Mouse (Mus musculus) bone marrow macrophage, adult 2 months (primary cell): ENCODE results near the gene Adora2a. TPM values are rescaled to one million over a fixed set of nuclear protein-coding genes. Genes with fewer than 3 reads are reported as not detected.

Experiments used
- H3K27ac ChIP-seq: 2 replicates; pipeline ENCODE4 v1.5.1; 2012; ENCODE audit warnings: low read depth, low read length; ENCODE audit not compliant: insufficient read depth
- H3K4me1 ChIP-seq: 2 replicates; pipeline ENCODE4 v1.6.1; 2012; ENCODE audit warnings: low read length; ENCODE audit not compliant: control insufficient read depth, insufficient read depth
- H3K4me3 ChIP-seq: 2 replicates; pipeline ENCODE4 v1.5.1; 2012; ENCODE audit warnings: mild to moderate bottlenecking, low read length, moderate library complexity; ENCODE audit not compliant: insufficient read depth
- CTCF ChIP-seq: IDR thresholded peaks from 2 replicates; pipeline ENCODE4 v1.5.1; 2012; ENCODE audit warnings: low read depth, mild to moderate bottlenecking, low read length, moderate library complexity
- POLR2A ChIP-seq: IDR thresholded peaks from 2 replicates; pipeline ENCODE4 v1.6.1; 2012; ENCODE audit warnings: mild to moderate bottlenecking, low read depth, low read length, borderline replicate concordance
- polyA plus RNA-seq: library from polyadenylated mRNA; stranded (reverse); fragments of >200 nt; gene quantifications from 2 replicates; pipeline ENCODE4 v1.2.4, GENCODE M21; 2012; ENCODE audit not compliant: missing spikeins, insufficient read depth, insufficient read length

Adora2a gene
- polyA plus RNA-seq, 1 experiment = 0.91 TPM

- Histone ChIP-seq H3K4me1 (peaks cover 25% of the 10 kb centered on the region), H3K4me3 (no peak overlapping the region), H3K27ac (no peak overlapping the region)
- TF ChIP-seq CTCF (no peak), POLR2A (no peak)
Observed at GRCm38 (mm10) chr10:75304413-75304812, 12.3 kb upstream of the Adora2a start.

GRCm38 (mm10) chr10:75307130-75307529 lies 9.5 kb upstream of the Adora2a start:
- TF ChIP-seq CTCF (no peak), POLR2A (no peak)
- no peak overlapping the region for H3K27ac ChIP-seq
- peaks cover 2% of the 10 kb centered on the region for H3K4me1 ChIP-seq
- no peak overlapping the region for H3K4me3 ChIP-seq

DNA sequence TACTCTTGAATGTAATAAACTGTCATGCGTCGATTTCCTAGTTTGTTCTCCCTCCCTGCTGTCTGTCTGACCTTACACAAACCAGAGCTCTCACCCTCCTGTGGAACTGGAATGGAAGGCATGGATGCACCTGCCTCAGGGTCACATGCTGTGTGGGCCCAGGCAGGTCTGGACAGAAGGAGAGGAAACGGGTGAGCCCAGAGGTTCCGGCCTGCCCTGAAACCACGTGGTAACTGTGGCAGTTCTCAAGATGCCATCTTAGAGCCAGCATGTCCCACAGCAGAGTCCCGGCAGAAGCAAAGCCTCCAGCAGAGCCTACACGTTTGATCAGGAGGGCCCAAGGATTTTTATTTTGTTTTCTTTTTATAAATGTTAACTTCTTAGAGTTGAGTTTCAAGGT lies 4.3 kb upstream of the Adora2a start:
- Histone ChIP-seq H3K4me1 (peaks cover 2% of the 10 kb centered on the region; the same call in 1 of the 2 replicates), H3K4me3 (no peak overlapping the region), H3K27ac (no peak overlapping the region)
- no peak for TF ChIP-seq POLR2A
- no peak for TF ChIP-seq CTCF

DNA sequence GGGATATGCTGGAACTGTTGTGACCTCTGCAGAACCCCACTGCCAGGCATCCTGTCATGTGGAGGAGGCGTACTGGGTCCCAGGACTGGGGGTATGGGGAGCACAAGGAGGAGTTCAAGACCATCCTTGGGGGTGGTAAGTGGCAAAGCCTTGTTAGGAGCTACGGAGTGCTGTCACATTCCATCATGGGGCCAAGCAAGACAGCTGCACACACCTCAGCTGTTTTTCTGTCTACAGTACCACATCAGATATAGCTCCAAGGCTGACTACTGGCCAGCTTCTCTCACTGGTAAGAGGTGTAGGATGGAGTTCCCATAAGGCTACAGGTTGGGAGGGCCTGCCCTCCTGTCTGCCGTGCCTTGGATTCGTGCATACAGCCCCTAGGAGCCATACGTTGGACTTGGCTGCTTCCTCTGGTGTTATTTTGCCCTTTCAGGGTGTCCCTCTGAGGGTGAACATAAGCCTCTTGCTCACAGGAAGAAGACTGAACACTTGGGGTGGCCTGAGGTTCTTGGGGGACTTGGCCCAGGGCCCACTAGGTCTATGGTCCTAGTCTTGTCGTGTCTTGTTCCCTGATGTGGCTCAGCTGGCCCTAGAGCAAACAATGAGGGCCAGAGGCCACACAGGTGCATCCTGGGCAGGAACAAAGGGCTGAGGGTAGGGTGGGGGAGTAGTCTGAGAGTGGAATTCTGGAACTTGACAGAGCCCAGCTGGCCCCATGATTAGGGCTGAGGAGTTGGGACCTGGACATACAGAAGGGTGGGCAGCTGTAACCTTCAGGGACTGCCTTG lies 2.3 kb upstream of the Adora2a start:
- TF ChIP-seq CTCF (no peak), POLR2A (no peak)
- Histone ChIP-seq H3K4me1 (peaks cover 3% of the 10 kb centered on the region; the same call in 1 of the 2 replicates), H3K4me3 (no peak overlapping the region)

DNA sequence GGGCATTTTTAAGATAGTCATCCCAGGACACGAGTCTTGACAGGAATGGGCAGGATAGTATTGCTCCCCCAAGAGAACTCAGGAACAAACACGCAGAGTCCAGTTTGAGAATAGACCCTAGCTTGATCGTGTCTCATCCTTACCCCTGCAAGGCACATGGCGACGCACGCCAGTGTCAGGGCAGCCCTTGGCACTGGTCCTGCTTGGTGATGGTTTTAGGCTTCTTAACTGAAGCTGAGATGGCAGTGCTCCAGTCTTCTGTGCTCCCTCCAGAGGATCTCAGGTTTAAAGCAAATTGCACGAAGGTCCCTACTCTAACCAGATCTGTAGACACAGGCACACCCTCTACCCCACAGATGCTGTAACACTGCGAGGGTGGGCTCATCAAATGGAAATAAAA lies 921 bp upstream of the Adora2a start:
- TF ChIP-seq POLR2A = no peak
- no peak for TF ChIP-seq CTCF
- Histone ChIP-seq H3K27ac (no peak overlapping the region), H3K4me3 (no peak overlapping the region)

More for the DNA sequence above, 2.3 kb upstream of the Adora2a start:
- no peak overlapping the region for H3K27ac ChIP-seq

DNA sequence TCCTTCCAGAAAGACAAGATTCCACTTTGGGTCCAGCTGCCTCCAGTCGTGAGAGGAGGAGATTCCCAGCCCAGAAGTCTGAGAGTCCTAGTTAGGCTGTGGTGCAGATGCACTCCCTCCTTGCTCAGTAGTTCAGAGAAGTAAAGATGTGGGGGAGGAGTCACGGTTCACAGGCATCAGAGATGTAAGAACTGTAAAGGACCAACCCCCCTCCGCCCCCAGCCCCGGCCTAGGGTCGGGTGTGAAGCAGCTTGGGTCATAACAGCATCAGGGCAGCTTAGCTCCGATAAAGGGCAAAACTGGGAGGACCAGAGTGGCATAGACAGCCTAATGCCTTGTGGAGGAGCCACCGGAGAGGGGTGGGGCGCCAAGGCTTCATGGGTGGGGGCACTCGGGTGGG lies 205 bp upstream of the Adora2a start:
- TF ChIP-seq CTCF (no peak), POLR2A (no peak)
- H3K4me3 ChIP-seq = peak overlapping the region; percentile 30; the same call in 1 of the 2 replicates
- peaks cover 3% of the 10 kb centered on the region; the same call in 1 of the 2 replicates for H3K4me1 ChIP-seq
- no peak overlapping the region for H3K27ac ChIP-seq

More for the DNA sequence above, 921 bp upstream of the Adora2a start:
- H3K4me1 ChIP-seq = peaks cover 3% of the 10 kb centered on the region; the same call in 1 of the 2 replicates

GRCm38 (mm10) chr10:75316908-75317761 lies 458 bp downstream of the Adora2a start:
- peaks cover 3% of the 10 kb centered on the region; the same call in 1 of the 2 replicates for H3K4me1 ChIP-seq
- peak overlapping the region; percentile 30 for H3K4me3 ChIP-seq
- no peak for TF ChIP-seq POLR2A
- TF ChIP-seq CTCF = peak; percentile 31
- H3K27ac ChIP-seq = no peak overlapping the region

DNA sequence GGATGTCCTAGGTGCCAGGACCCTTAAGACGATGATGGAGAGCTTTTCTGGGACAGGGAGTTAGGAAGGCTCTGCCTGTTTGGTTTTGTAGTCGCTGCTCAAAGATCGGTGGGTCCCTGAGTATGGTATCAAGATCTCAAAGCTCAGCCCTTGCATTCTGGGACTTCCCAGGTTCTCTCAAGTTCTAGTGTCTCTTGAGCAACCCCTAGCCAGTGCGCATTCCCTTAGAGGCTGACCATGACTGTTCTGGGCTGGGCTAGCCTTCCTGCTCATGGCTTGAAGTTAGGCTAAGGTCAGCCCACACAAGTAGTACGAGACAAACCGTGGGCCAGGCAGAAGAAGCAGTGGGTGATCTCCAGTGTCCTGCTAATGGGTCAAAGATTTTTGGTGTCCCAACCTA lies 1.5 kb downstream of the Adora2a start:
- no peak for TF ChIP-seq POLR2A
- no peak for TF ChIP-seq CTCF
- Histone ChIP-seq H3K4me1 (peaks cover 3% of the 10 kb centered on the region; the same call in 1 of the 2 replicates), H3K4me3 (no peak overlapping the region), H3K27ac (no peak overlapping the region)

DNA sequence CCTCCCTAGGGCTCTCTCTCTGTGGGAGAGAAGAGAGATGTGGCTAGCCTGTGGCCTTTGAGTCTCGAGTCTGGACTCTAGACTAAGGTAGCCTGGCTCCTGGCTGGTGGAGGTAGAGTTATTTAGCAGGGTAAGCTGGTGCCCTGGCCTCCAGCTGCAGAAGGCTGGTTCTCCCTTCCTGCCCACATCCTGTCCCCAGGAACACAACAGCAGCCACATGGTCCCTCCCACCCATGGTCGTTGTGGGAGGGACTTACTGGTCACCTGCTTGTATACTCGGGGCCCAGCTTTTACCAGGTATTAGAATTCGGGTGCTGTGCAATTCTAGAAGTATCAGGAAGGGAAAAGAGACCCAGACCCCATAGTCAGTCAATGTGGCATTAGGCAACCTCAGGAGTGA lies 3.6 kb downstream of the Adora2a start:
- Histone ChIP-seq H3K4me3 (no peak overlapping the region), H3K27ac (no peak overlapping the region)

More for the DNA sequence above, 3.6 kb downstream of the Adora2a start:
- no peak for TF ChIP-seq CTCF
- TF ChIP-seq POLR2A = no peak
- peaks cover 6% of the 10 kb centered on the region; the same call in 1 of the 2 replicates for H3K4me1 ChIP-seq
